Mouse (Mus musculus) monocyte, adult 5-6 weeks (primary cell): ENCODE measurements around the gene Yap1. TPM values are rescaled to one million over a fixed set of nuclear protein-coding genes. Genes with fewer than 3 reads are reported as not detected.

Experiments
- ATAC-seq: fragments of 153-309, 156-312 bp; replicated peaks from 2 replicates; pipeline ENCODE4 v1.8.0; 2017; ENCODE audit warnings: mild to moderate bottlenecking; ENCODE audit not compliant: low TSS enrichment, insufficient number of reproducible peaks, severe bottlenecking, poor library complexity, low FRiP score
- total RNA-seq: library from RNA; stranded (forward); fragments of 200-1000, 200-491, 200-594 nt; gene quantifications from 3 replicates; pipeline ENCODE4 v1.2.3, GENCODE M21; 2017

The Yap1 gene
- total RNA-seq, 1 experiment from 2014 or later, result 2.3 TPM

DNA sequence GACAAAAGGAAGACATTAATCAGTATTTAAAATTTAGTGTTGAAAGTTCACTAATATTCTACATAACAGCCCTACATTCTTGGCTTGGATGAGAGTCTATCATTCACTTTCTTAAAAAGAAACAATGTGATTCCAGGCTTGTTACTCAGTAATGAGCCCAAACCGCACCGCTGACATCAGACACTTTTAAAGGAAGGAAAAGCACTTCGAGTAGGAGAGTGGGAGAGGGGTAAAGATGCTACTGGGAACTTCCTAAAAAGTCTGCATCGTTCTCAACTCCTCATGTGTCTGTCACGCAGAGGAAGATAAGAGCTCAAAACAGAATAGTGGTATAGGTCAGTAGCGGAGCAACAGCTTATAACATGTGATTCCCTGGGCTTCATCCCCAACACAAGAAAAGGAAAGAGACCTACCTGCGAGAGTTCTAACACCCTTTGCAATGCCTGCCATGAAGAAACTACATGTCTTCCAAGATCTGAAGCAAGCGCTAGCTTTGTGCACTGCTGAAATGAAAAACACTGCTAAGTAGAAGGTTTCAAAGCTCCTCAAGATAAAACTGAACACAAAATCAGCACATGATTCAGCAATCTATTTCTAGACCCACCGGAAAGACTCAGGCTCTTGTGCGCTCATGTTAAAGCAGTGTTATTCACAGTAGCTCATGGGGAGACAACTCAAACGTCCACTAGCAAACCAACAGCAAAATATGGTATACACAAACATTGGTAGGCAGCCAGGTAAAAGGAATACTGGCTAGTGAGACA, 25.1 kb downstream of the Yap1 start:
- no peak for ATAC-seq

DNA sequence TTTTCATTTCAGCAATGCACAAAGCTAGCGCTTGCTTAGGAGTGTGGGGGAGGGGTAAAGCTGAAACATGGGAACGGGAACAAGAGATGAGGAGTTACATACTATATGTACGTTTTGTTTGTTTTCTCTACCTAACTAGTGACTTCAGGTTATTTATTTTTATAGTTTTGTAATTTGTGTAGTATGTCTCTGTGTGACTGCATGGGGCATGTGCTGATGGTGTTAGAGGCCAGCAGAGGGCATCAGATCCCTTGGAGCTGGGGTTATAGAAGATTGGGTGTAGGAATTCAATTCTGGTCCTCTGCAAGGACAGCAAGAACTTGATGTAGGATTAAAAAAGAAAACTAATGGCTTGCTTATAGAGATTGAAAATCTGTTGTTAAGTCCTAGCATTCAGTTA, 25.9 kb downstream of the Yap1 start:
- no peak for ATAC-seq

DNA sequence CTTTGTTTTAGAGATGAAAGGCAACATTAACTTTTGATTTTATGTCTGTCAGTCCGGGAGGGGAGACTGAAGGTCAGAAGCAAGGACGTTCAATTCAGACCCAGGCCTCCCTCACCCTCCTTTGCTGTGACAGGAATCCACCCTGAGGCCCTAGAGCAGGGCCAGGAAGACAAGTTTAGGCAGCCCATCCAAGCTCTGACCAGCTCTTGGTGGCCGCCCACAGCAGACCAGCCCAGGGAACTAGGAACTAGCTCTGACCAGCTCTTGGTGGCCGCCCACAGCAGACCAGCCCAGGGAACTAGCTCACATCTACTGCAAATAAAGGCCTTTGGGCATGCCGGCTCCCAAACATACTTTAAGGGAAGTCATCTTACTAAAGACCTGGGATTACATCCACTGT, 26.8 kb downstream of the Yap1 start:
- ATAC-seq, result no peak

DNA sequence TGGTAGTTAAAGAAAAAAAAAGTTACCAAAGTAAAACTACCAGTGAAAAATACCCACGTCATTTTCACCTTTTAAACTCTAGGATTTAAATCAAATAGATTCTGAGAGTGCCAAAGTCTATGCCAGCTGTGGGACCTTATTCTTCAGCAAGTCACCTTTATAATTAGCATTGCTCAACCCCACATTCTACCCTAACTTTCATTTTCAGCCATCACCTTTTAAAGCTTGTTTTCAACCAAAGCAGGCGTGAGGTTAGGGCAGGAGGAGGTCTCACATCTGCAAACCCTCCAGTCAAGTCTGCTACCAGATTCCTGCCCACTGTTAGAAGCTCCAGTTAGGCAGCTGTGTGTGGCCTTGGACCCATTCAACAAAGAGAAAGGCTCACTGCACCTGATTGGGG, 32.4 kb downstream of the Yap1 start:
- ATAC-seq, result no peak

DNA sequence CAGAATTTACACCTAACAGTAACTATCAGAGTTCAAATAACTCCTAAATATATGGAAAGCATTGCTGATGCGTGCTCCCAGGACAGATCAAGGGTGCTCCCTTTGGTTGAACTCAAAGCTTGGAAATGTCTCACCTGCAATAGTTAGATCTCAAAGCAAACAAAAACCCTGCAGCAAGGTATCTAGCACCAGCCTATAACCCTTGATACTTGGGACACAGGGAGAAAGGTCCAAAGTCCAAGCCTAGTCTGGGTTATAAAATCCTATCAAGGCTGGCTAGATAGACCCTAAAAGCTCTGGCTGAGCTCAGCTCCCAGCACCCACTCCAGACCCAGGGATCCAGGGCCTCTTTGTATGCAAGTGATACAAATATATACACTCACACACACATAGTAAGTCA, 36.4 kb downstream of the Yap1 start:
- ATAC-seq, result no peak

DNA sequence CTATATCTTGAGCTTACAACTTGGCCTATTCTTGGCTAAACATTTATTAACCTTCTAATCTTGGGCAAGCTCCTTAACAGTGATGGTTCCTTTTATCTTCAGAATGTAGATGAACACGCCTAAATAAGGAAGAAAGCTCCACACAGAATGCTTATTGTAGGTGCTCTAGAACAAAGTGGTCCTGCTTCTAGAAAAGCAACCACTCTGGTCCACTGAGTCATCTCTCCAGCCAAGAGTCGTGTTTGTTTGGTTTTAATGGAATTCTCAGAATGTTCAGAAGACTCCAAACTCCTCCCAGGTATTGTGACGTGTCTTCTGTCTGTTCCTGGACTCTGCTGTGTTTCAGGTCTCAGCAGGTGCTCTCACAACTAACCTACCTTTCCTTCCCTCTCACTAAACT, 38.8 kb downstream of the Yap1 start:
- no peak for ATAC-seq

DNA sequence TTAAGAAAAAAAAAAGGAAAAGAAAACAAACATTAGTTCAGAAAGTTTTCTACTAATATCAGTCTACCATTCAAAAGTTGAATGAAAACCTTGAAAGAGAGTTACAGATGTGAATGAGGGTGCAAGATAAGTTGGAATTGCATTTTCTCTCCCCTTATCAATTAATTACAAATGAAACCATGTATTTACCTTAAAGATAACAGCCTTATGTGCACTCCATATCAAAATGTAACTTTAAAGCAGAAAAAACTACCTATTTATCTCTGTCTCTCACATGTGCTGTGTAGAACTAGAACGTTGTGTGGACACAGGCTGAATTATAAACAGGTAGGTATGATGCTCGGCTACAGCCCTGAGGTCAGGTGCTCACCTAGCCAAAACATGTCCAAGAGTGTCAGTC, 40.5 kb downstream of the Yap1 start:
- no peak for ATAC-seq

DNA sequence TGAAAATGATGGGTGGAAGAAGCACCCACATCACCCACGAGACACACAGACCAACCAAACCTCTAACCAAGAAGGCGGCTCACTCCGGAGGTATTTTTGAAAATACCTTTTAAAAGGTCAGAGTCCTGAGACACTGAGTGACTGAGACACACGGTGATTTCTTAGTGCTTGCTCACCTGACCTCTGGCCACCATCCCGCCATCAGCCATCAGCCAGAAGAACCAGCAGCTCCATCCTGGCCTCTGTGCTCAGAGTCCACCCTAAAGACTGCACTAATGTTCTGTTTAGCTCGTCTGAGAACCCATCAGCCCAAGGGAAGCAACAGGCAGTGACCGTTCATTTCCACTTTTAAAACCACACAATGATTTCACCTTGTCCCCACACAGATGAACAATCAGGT, 41.5 kb downstream of the Yap1 start:
- no peak for ATAC-seq

DNA sequence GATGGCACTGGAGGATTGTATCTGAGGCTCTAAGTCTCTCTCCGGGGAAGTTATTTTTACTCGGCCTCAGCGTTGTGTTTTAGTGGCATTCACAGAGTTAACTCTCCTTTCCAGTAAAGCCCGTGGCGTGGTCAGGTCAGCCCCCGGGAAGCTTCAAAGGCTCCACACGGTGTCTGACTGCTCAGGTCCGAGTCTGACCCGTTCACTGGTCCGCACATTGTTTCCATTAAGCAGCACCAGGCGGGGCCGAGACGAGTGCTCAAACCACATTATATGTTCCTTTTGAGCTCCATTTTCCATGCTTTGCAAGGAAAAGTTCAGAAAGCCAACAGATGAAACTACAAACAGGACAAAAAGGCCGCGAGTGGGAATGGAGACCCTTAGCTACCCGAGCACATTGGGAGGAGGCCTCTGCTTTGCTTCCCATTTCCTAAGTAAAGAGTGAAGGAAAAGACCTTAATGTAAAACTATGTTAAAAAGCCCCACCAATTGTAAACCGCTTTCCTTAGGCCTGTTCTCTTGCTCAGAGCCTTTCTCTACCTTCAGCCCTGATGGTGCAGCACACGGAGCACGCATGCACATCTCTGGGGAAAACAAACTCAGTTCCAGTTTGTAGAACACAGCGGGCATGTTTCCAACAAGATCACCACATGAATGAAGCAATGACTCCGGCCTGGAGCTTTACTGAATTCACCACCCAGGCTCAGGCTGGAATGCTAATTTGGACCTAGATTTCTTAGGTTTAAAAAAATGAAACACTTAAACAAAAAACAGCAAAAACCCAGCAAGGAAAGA, 42.8 kb downstream of the Yap1 start:
- no peak for ATAC-seq

DNA sequence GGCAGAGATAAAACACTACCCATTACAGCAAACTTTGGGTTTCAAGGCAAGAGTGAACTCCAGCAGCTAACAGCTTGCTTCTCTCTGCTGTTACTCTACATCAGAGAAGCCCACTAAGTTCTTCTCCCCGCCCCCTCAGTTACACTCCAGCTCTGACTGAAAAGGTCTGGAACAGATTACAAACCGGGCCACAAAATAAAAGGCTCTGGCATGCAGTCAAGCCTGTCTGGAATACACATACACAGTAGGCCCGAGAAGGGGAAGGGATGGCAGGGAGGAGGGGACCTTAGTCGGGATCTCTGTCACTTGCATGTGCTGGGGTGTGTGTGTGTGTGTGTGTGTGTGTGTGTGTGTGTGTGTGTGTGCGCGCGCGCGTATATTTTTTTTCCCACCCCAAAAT, 44.0 kb downstream of the Yap1 start:
- ATAC-seq, result no peak

DNA sequence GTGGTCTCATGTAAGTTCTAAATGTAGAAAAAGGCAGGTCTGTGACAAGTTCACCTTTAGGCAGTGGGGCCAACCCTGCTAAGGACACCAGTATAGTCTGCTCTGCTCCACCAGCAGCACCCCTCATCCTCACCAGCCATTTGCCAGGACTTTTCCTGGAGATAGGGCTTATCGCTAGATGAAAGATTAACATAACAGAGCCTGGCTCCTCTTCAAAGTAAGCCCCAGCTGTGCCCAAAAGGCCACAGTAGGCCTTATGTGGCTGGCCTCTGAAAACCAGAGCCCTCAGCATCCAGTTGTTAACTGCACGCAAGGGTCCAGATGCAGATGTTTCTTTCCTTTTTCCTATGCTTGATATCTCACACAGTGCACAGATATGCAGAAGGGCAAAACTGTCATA, 45.1 kb downstream of the Yap1 start:
- no peak for ATAC-seq

DNA sequence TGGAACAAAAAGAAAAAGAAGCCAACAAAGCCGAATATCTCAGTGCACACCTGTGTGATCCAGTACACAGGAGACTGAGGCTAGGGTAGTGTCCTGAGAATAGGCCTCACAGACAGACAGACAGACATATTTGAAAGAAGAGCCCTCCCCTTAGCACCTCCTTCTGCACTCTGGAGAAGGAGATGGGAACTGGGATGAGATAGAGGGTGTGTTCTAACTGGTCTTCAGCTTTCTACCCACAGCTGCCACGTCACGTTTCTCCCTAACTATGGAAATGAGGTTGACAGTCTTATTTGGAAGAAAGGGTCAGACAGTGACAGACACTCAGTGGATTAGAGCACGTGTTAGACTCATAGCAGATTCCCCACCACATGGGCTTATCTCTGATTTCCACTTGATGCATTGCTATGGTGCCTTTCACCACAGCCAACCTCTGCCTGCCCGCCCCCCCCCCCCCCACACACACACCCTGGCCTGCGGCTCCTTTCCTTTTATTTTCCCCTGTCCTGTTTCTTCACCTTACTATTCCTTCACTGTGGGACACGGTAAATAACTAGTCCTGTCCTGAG, 46.3 kb downstream of the Yap1 start:
- ATAC-seq, result no peak

DNA sequence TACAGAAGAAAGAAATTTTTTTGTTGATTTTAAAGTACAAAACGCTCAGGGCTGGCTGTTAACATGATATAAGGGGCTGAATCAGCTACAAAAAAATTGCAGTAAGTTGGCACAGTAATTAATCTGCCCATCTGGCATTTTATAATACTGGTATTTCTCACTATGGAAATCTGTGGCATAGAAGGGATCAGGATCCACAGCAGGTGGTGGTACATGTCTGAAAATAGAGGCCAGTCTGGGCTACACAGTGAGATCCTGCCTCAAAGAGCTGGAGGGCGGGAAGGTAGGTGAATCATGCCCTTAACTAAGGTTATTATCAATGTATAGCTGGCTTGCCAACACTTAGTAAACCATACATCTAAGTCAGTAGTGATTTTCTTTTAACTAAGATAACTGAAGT, 47.0 kb downstream of the Yap1 start:
- no peak for ATAC-seq

DNA sequence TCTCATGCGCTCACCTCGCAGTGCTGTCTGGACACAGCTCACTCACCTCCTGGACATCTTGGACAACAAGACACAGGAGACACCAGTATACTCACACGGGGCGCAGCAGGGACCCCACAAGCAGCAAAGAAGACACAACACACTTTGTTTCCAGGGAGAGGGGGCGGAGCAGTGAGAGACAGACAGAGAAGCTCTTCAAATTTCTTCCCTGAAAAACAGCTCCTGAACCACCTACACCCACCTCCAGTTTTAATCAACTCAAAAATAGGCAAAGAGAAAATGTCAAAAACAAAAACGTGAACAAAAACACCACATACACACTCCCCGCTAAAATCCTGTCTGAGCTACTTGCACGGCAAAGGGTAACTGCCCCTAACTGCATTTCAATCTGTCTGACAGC, 48.0 kb downstream of the Yap1 start:
- ATAC-seq, result no peak

DNA sequence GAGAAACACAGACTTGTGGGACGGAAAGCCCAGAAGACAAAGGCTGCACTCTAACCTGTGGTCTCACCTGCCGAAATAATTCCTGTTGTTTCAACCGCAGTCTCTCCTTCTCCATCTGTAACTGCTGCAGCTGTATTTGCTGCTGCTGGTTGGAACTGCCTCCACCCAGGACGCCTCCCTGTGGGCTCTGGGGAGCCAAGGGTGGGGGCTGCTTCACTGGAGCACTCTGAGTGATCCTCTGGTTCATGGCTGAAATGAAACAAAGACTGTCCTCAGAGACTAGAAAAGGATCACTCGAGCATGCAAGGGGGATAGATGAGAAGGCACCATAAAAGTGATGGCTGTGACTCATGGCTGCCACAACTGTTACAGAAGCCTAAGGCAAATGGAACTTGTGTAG, 51.5 kb downstream of the Yap1 start:
- no peak for ATAC-seq

DNA sequence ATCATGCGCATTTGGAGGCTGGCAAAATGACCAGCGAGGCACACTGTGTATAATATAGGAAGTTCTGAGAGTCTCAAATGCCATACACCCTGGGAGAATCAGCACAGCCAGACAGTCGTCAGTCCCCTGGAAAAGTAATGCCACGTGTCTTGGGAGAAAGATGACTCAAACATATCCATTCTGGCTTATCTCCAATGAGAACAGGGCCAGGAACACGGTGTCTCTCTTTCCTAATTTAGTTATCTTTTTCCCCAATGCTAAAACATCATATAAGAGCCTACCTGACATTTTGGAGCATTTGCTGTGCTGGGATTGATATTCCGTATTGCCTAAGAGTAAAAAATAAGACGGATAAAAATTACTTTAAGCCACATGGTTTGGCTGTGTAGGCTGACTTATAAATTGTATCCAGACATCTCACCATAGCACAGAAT, 54.2 kb downstream of the Yap1 start:
- ATAC-seq, result no peak

DNA sequence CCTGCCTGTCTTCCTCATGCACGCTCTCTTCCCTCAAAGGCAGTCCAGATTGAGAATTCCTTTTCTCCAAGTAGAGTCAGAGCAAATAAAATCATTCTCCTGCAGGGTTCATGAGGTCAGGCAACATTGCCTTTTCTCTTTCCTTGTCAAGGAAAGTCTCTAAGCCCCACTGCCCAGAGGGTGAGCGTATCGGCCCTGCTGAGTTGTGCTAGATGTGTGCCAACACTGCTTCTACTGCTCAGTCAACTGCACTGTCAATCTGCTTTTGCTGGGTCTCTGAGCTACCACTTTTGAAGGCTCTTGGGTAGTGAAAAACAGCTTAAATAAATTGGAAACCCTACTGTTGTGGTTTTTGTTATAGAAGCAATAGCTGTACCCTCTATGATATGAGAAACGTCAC, 56.5 kb downstream of the Yap1 start:
- ATAC-seq, result no peak

DNA sequence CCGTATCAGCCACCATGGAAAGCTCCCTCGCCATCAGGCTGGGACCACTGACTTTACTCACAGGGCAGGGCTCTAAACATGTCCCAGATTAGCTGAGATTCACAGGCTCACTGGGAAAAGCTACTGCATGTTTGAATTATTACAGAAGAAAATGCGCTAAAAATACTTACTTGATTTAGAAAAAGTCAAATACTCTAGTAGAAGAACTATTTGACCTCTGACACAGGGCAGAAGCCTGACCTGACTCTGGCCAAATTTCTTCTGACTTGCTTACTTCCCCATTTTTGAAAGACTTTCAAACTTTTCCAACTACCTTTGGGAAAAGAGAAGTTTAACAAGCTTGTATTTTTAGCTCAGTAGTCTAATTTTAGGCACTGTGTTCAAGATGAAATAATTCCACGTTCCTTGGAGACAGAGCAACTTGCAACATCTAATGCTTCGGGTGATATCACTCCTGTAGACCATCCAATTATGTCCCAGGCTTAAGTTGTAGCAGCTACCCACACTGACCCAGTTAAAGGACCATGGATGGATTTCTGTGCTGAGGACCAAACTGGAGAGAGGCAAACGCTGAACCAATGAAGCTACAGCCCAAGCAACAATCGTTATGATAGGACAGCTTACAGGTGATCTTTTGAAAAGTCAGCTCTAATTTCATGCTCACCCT, 60.5 kb downstream of the Yap1 start:
- ATAC-seq, result no peak

DNA sequence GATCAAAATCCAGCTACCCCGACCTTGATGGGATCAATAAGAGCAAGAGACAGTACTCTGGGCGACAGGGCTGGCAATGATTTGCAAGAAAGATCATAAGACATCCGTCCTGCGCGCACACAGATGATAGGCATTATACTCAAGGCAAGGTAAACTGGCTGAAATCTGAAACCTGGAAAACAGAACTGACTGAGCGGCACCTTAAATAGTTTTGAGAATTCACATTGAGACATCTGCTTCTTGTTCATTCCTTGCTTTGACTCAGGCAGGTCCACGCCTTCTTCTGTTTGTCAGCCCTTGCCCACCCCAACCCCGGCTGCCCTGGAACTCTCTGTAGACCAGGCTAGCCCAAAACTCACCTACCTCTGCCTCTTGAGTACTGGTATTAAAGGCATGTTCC, 61.7 kb downstream of the Yap1 start:
- ATAC-seq, result no peak

DNA sequence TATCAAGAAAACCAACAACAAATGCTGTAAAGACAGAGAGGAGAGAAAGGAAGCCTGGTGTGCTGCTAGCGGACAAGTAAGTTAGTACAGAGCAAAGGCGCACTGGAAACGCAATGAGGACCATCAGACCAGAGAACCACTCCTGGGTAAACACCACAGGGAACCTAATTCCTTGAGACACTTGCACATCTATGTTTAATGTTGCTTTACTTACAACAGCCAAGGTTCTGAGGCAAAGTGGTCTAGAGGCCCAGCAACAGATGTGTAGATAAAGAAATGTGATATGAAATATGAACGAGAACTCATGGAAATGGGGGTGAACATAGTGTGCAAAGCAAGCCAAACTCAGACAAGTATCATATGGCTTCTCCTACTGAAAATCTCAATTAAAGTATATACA, 64.3 kb downstream of the Yap1 start:
- ATAC-seq, result no peak
